Mouse (Mus musculus) brain, embryonic 18.5 days (tissue): ENCODE data around the gene Kifc3.

Experiments
- DNase-seq: peaks from one replicate; pipeline ENCODE4 v3.0.0-alpha.2; 2012; ENCODE audit warnings: low read depth, low spot score

Gene Kifc3

DNA sequence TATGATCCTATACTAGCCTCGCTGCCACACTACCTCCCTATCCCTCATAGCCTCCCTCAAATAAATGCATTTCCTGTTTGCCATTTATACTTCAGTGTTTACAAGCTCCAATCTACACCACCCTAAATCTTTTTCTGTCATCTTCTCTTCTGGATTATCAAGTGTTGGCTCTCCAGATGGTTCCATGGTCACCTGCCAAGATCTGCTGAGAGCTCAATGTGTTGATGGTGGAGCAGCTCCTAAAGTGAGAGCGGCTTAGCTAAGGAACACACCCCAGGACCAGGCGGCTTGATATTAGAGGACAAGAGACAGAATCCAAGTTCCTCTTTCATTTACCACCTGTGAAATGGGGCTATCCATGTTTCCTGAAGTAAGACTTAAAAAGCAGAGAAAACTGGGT is 124.6 kb downstream of the Kifc3 start:
- DNase-seq = no peak

DNA sequence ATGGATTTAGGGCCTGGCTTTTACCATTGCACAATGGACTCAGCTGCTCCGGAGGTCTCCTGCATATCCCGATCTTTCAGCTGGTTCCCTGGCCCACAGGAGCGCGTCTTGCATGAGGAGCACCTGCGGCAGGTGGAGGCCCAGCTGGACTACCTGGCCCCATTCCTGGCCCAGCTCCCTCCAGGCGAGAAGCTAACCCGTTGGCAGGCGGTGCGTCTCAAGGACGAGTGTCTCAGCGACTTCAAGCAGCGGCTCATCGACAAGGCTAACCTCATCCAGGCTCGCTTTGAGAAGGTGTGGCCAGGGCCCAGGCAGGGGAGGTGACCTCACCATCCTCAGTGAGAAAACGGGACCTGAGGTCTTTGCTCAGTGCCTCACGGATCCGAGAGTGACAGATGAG is 126.5 kb downstream of the Kifc3 start:
- no peak for DNase-seq

DNA sequence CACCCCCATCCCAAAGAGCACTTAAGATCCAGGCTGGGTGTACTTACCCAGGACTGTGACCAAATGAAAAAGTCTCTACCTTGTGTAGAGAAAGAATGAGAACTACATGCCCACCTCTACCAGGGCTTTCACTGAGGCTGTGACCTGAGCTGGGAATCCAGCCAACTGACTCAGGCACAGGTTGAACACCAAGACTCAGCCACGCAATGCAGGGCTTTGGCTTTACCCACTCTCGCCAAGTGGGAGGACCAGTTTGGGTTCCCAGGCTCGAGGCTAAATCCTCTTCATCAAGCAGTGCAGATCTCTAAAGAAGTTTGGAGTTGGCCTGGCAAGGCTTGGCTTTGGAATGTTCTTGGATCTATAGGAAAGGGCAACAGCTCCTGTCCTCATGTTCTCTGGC is 127.1 kb downstream of the Kifc3 start:
- no peak for DNase-seq

DNA sequence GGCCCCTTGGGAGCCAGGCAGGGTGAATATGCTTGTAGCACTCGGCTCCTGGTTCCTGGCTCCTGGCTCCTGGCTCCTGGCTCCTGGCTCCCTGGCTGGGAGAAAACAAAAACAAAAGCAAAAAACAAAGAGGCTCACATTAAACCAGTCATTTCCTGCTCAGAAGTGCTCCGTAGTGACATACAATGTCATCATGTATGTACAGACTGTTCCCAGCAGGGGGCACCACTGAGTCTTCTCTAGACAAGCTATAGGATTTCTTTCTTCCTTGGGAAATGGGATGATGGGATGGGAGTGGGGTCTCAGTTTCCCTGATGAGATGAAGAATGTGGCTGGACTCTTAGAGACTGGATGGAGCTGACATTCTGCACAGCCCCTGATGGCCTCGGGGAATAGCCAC is 135.0 kb downstream of the Kifc3 start:
- no peak for DNase-seq

DNA sequence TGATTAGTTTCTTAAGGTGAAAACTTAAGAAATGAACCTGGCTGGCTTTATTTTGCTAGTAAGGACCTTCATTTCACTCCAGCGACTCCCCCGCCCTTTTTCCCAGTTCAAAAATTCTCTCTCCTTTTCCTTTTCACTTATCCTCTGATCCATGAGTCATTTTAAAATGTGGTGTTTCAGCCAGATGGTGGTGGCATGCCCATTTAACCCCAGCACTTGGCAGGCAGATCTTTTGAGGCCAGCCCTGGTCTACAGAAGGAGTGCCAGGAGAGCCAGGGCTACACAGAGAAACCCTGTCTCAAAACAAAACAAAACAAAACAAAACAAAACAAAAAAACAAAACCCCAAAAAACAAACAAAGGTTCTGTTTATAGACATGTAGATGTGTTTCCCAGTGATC is 138.1 kb downstream of the Kifc3 start:
- no peak for DNase-seq

DNA sequence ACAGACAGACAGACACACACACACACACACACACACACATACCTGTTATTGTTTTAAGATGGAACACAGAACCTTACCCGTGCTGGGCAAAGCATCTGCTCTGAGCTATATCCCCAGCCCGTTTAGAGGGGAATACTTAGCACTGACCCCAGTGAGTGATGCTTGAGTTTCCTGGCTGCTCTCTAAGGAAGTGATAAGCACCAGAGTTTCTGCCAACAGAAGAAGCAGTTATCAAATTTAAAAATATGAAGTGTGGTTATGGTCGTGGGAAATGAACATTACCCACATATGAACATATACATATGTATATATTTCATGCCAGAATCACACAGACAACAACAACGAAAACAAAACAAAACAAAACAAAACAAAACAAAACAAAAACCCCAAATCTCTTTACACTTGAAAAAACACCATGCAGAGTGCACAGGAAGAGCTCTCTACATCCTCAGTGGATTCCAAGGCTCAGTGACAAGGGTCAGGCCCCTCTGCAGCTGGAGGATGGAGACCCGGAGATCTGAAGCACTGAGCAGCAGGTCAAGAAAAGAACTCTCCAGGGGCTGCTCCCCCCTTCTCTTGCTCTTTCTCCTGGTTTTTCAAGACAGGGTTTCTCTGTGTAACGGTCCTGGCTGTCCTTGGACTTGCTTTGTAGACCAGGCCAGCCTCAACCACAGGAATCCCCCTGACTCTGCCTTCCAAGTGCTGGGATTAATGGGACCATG is 142.6 kb downstream of the Kifc3 start:
- DNase-seq = no peak

DNA sequence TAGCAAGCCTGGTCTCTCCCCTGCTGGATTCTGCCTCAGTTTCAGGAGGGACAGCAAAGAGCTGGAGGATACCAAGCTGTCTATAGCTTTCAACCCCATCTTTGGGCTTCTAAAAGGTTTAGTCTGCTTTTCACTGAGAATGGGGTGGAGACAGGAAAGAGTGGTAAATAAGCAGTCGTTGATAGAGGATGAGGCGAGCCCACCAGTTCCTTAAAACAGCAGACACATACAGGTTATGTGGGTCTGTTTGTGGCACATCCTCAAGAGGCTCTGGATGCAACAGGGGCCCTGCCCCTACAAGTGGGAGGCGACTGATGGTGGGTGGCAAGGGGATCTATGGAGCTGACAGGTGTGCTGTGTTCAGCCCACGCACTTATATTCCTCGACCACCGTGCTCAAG is 144.0 kb downstream of the Kifc3 start:
- no peak for DNase-seq

DNA sequence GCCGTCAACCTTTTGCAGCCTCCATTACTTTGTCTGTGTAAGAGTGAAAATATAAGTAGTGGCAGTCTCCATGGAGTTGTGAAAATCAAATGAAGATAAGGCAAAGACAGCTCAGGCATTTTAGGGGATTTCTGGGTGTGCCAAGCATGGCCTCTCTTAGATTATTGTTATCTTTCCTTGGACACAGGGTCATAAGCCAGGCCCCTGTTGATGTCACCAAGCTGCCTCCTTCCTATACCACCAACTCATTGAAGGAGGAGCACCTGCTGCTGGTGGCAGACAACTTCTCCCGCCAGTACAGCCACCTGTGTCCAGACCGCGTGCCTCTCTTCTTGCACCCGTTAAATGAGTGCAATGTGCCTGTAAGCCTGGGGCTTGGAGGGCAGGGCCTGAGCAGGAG is 146.2 kb downstream of the Kifc3 start:
- no peak for DNase-seq

DNA sequence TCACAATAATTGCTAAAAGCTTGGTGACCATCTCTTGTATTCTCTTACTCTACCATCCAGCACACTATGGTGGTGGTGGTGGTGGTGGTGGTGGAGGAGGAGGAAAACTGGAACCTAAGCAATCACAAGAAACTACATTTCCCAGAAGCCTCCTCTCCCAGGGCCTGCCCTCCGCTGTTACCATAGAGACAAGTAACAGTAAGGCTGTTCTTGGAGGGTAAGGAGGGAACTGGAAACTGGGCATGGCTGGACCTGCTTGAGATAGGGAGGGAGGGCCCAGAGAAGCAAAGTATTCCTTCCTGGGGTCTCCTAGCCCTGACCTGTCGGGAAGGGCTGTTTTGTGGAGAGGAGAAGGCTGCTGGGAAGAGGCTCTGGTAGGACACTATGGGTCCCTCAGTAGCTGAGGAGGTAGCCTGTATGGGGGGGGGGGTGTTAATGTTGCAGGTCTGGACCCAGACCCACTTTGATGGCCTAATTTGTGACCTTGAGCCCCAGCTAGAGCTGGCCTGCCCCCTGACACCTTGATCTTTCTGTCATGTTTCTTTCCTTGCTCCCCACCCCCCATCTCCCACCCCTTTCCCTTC is 147.6 kb downstream of the Kifc3 start, which contains the start of gene Drc7:
Drc7 (plus strand) TSS at position 177 of the 584 bp plus-strand sequence.
- peak; percentile 18 for DNase-seq

DNA sequence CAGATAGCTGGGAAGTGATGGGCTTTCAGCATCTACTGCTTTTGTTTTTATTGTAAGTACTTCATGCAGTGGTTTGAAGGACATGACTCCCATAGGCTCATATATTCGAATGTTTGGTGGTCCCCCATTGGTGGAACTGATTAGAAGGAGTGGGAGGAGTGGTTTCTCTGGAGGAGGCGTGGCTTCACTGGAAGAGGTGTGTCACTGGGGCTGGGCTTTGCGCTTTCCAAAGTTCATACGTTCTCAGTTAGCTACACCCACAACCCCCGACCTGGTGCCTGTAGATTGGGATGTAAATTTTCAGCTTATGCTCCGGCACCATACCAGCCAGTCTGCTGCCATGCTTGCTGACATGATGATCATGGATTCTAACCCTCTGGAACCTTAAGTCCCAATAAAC is 148.2 kb downstream of the Kifc3 start:
- no peak for DNase-seq
